Mouse (Mus musculus) heart, postnatal 0 days (tissue): ENCODE measurements at regions not wholly inside any gene's neighbourhood (a gene's known extent, or its start where the extent isn't known, plus 50 kb on each side); places are given as distances from the start of the nearest gene placed in this dataset.

ENCODE experiments used
- CTCF ChIP-seq: IDR thresholded peaks from 2 replicates; pipeline ENCODE4 v1.5.1; 2016; ENCODE audit warnings: antibody characterized with exemption, control low read depth, low read depth
- EP300 ChIP-seq: IDR thresholded peaks from 2 replicates; pipeline ENCODE4 v1.6.1; 2016; ENCODE audit warnings: antibody characterized with exemption, low read depth

- TF ChIP-seq CTCF (no peak), EP300 (no peak)
These were observed 127.7 kb downstream of the Mrm1 start for GRCm38 (mm10) chr11:84691410-84692148.
